Mouse (Mus musculus) myocyte (in vitro differentiated cells): Measurements from ENCODE around the gene Gm10959.

ENCODE experiments used
- CEBPB ChIP-seq: IDR thresholded peaks from 2 replicates; pipeline ENCODE4 v1.6.1; 2011; ENCODE audit warnings: mild to moderate bottlenecking, moderate library complexity; ENCODE audit not compliant: poor library complexity, insufficient read depth, severe bottlenecking
- E2F4 ChIP-seq: IDR thresholded peaks from one replicate; pipeline ENCODE4 v1.6.1; 2011; ENCODE audit warnings: mild to moderate bottlenecking, control low read depth, moderate library complexity; ENCODE audit not compliant: insufficient read depth
- MAX ChIP-seq: IDR thresholded peaks from one replicate; pipeline ENCODE4 v1.6.1; 2011; ENCODE audit warnings: low read depth, mild to moderate bottlenecking, control low read depth
- MYOD1 ChIP-seq, 3 experiments: IDR thresholded peaks; one replicate each; pipeline ENCODE4 v1.6.1; 2011; ENCODE audit warnings: control low read depth in 2 of 3, low read depth in 2 of 3, mild to moderate bottlenecking in 2 of 3, moderate library complexity in 1 of 3; ENCODE audit not compliant: insufficient read length in 2 of 3, control insufficient read depth in 1 of 3
- MYOG ChIP-seq, 3 experiments: IDR thresholded peaks; one replicate each; pipeline ENCODE4 v1.6.1; 2011; ENCODE audit warnings: control low read depth in 2 of 3, low read depth in 2 of 3, mild to moderate bottlenecking in 2 of 3; ENCODE audit not compliant: insufficient read length in 2 of 3, control insufficient read depth in 1 of 3, insufficient read depth in 1 of 3
- POLR2A ChIP-seq: IDR thresholded peaks from one replicate; pipeline ENCODE4 v1.6.1; 2011; ENCODE audit warnings: low read depth, mild to moderate bottlenecking, control low read depth, moderate library complexity; ENCODE audit not compliant: insufficient read length
- POLR2AphosphoS2 ChIP-seq: IDR thresholded peaks from one replicate; pipeline ENCODE4 v1.6.1; 2011; ENCODE audit warnings: low read depth, control low read depth; ENCODE audit not compliant: insufficient read length
- REST ChIP-seq: IDR thresholded peaks from one replicate; pipeline ENCODE4 v1.6.1; 2011; ENCODE audit warnings: mild to moderate bottlenecking, control low read depth, moderate library complexity; ENCODE audit not compliant: insufficient read depth, insufficient read length
- SRF ChIP-seq: IDR thresholded peaks from one replicate; pipeline ENCODE4 v1.6.1; 2011; ENCODE audit warnings: low read depth; ENCODE audit not compliant: control insufficient read depth, insufficient read length
- TCF12 ChIP-seq: IDR thresholded peaks from one replicate; pipeline ENCODE4 v1.6.1; 2011; ENCODE audit warnings: mild to moderate bottlenecking, control low read depth; ENCODE audit not compliant: poor library complexity, insufficient read depth, severe bottlenecking
- TCF3 ChIP-seq: IDR thresholded peaks from one replicate; pipeline ENCODE4 v1.6.1; 2011; ENCODE audit warnings: low read depth, control low read depth; ENCODE audit not compliant: insufficient read length
- USF1 ChIP-seq: IDR thresholded peaks from one replicate; pipeline ENCODE4 v1.6.1; 2011; ENCODE audit warnings: low read depth, mild to moderate bottlenecking, control low read depth, moderate library complexity

DNA sequence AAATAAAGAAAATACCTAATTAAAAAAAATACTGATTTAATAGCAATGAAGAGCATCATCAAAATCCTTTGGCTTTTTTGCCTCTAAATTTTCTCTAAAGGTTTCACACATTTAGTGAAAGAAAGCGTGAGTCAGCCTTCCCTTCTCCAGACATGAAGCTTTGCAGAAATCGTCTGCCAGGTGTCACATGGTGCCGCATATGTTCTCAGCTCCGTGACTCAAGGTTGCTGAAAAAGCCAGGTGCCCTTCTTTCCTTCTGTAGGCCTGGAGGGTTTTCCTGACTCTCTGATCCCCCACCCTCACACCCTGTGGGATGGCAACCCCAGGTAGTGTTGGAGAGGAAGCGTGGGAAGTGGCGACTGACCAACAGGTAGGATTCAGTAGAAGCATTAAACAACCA lies 10.6 kb upstream of the Gm10959 start:
- TF ChIP-seq E2F4 (no peak), MYOG (IDR thresholded peaks at IDR 0.05; ENCODE audit: control insufficient read depth in 1 of 3, insufficient read depth in 1 of 3, insufficient read length in 2 of 3, low read depth in 2 of 3) (no peak), POLR2A (no peak), MYOD1 (IDR thresholded peaks at IDR 0.05; ENCODE audit: control insufficient read depth in 1 of 3, insufficient read length in 2 of 3, low read depth in 2 of 3) (no peak), MAX (no peak), POLR2AphosphoS2 (no peak), USF1 (no peak), REST (no peak), TCF3 (no peak), TCF12 (no peak), CEBPB (no peak), SRF (no peak)
